Mouse (Mus musculus): ENCODE data around the gene Syngr2. TPM values are rescaled to one million over a fixed set of nuclear protein-coding genes. Genes with fewer than 3 reads are reported as not detected.
"Not testable (repeated sequence)": the region's sequence is repeated elsewhere in the genome, so short reads cannot be mapped to it uniquely, and the experiment has no call there.

The Syngr2 gene
- polyA plus RNA-seq, 1 experiment = 68.6 TPM

DNA sequence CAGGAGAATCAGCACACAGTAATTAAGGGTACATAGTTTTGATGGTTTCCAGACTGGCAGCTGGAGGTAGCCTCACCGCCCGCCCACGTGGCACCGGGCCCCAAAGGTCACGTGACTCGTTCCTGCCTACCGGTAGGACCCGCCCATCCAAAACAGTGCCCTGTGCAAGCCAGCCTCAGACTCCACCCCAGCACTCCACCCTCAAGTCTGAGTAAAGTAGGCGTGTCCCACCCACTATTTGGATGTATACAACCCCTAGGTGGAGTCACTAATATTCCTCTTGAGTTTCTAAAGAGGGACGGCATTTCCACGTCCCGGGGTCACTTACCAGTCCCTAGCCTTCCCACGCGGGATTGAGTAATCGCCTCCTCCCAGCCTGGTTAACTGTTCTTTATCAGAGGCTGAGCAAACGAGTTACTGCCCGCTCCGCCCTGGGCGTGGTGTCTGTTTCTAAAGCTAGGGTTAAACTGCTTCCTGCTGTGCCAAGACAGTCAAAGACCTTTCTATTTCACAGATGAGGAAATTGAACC, 28.8 kb upstream of the Syngr2 start:
- peaks cover 5% of the 10 kb centered on the region; the same call in 1 of the 2 replicates for H3K4me1 ChIP-seq (ENCODE audit: control insufficient read depth, insufficient read depth, low read length)
- H3K27ac ChIP-seq (ENCODE audit: insufficient read depth, low read length) = peak overlapping the region; percentile 62
- H3K4me3 ChIP-seq (ENCODE audit: insufficient read depth, low read length) = peak overlapping the region; percentile 52
- no peak for TF ChIP-seq CTCF (IDR thresholded peaks at IDR 0.05; ENCODE audit: borderline replicate concordance, insufficient read depth, low read length)
- peak; percentile 40 for TF ChIP-seq POLR2A (IDR thresholded peaks at IDR 0.05; ENCODE audit: low read depth, low read length)

DNA sequence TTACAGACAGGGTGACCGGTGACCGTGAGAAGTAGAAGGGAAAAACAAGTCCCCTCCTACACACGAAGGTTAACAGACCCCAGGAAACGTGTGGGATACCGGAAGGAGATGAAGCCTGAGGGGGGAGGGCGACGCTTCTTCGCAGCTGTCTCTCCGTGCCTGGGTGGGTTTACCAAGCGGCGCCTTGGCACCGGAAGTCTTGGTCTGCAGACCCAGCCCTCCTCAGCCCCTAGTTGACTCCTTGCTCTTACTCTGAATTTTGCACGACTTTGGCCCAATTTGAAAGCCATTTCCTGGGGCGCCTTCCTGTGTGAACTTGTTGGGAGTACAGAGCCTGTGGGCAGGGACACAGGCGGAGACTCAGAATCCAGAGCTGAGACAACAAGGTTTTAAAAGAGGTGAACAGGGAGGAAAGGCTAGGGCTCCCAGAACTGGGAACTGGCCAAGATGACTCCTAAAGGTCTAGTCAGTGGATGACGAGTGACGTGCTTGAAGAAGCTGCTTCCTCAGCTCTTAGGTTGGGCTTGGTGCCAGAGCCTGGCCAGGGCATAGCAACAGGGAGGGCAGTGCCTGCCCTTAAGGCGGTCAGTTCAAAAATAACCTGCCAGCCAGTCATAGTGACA, 28.2 kb upstream of the Syngr2 start:
- Histone ChIP-seq H3K4me1 (ENCODE audit: control insufficient read depth, insufficient read depth, low read length) (peaks cover 5% of the 10 kb centered on the region; the same call in 1 of the 2 replicates), H3K4me3 (ENCODE audit: insufficient read depth, low read length) (0 out of 2 replicates have a peak overlapping the region, but pooled peaks have one; percentile 3), H3K27ac (ENCODE audit: insufficient read depth, low read length) (peak overlapping the region; percentile 61)
- TF ChIP-seq POLR2A (IDR thresholded peaks at IDR 0.05; ENCODE audit: low read depth, low read length) = no peak
- no peak for TF ChIP-seq CTCF (IDR thresholded peaks at IDR 0.05; ENCODE audit: borderline replicate concordance, insufficient read depth, low read length)

DNA sequence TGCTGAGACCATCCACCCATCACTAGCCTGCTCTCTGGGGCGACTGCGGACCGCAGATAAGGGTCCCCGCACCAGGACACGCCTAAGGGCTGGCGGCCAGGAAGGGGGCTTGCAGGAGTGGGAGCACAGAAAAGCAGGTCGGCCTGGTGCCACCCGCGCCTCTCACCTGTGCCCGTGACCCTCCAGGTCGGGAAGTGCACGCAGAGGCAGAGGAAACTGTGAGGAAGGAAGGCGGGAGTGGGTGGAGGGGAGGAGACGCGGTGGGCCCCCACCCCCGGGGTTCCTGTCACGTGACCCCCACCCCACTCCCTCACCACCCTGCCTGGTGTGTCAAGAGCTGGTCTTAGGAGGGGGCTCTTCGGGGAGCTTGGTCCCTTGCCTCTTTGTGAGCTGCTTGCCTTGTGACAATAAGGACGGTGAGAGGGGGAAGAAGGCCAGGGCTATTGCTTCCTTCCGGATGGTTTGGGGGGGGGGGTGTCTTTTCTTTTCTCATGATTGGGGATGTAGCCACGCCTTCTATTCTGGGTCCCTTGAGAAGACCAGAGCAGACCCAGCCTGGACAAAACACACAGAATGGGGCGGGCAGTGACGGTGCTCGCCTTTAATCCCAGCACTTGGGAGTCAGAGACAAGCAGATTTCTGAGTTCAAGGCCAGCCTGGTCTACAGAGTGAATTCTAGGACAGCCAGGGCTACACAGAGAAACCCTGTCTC, 27.3 kb upstream of the Syngr2 start, which contains the start of the genes Tmc8 and Tmc6:
TSS of gene Tmc8 (plus strand) at position 84 of the 712 bp plus-strand sequence.
TSS of gene Tmc6 (minus strand) at position 206 of the 712 bp plus-strand sequence.
- Histone ChIP-seq H3K4me3 (ENCODE audit: insufficient read depth, low read length) (0 out of 2 replicates have a peak within 1 kb of the TSS, but pooled peaks have one; percentile 3), H3K27ac (ENCODE audit: insufficient read depth, low read length) (peak within 1 kb of the TSS; percentile 61), H3K4me1 (ENCODE audit: control insufficient read depth, insufficient read depth, low read length) (peaks cover 5% of the 10 kb centered on the region; the same call in 1 of the 2 replicates)
- TF ChIP-seq POLR2A (IDR thresholded peaks at IDR 0.05; ENCODE audit: low read depth, low read length) (no peak), CTCF (IDR thresholded peaks at IDR 0.05; ENCODE audit: borderline replicate concordance, insufficient read depth, low read length) (no peak)

DNA sequence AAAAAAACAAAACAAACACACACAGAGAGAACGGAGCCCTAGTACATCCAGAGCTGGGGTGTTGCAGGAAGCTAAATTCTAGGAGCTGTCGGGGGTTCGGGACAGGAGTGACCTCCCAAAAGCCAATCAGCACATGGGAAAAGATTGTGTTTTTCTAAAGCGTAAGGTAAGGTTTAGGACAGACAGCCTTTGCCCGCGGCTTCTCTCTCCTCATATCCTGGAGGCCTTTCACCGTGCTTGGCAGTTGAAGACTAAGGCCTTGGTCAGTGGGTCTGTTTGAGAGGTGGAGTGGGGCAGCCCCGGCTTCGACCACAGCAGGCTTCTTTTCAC, 26.8 kb upstream of the Syngr2 start:
- Histone ChIP-seq H3K27ac (ENCODE audit: insufficient read depth, low read length) (no peak overlapping the region), H3K4me1 (ENCODE audit: control insufficient read depth, insufficient read depth, low read length) (peaks cover 5% of the 10 kb centered on the region; the same call in 1 of the 2 replicates), H3K4me3 (ENCODE audit: insufficient read depth, low read length) (no peak overlapping the region)
- TF ChIP-seq POLR2A (IDR thresholded peaks at IDR 0.05; ENCODE audit: low read depth, low read length) (no peak), CTCF (IDR thresholded peaks at IDR 0.05; ENCODE audit: borderline replicate concordance, insufficient read depth, low read length) (no peak)

DNA sequence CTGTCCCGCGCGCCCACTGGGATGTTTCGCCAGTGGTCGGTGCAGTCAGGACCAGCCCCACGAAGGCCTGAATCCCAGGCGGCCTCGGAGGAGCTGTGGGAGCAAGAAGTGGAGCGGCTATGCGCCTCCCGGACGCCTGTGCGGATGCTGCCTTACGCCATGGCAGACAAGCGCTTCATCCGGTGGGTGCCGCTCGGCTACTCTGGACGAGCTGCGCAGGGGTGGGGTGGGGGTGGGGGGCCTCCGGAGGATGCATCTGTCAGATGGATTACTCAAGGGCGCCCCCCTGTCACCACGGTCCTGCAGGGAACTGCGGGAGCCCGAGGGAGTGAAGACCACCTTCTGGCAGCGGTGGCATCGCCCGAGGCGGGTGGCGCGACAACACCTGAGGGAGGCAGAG, 26.4 kb upstream of the Syngr2 start:
- TF ChIP-seq CTCF (IDR thresholded peaks at IDR 0.05; ENCODE audit: borderline replicate concordance, insufficient read depth, low read length) (0 out of 2 replicates have a peak, but pooled peaks have one; percentile 14), POLR2A (IDR thresholded peaks at IDR 0.05; ENCODE audit: low read depth, low read length) (no peak)
- no peak overlapping the region for H3K4me3 ChIP-seq (ENCODE audit: insufficient read depth, low read length)
- no peak overlapping the region for H3K27ac ChIP-seq (ENCODE audit: insufficient read depth, low read length)
- peaks cover 5% of the 10 kb centered on the region; the same call in 1 of the 2 replicates for H3K4me1 ChIP-seq (ENCODE audit: control insufficient read depth, insufficient read depth, low read length)

DNA sequence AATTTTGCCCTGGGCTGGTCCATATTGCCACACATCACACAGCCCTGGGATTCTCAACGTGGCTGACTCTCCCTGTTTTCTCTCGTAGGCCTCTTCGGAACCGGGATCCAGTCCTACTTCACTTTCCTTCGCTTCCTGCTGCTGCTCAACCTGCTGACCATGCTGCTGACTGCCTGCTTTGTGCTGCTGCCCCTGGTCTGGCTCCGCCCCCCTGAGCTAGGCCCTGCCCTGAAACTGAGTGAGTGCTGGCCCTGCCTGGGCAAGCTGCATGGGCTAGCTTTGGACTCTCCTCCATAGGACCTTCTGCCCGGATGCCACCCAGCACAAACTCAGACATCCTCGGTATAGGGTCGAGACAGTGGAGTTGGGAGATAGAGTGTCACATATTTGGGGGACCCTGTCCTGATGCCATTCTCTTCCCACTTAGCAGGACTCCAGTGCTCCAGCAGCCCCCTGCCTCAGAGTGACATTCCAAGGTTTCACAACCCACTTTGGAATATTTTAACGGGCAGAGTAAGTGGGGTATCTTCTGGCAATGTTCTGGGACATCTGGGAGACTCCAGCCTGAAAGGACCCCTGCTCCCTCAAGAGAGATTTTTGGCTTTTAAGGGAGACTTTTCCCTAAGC, 25.7 kb upstream of the Syngr2 start:
- no peak overlapping the region for H3K4me3 ChIP-seq (ENCODE audit: insufficient read depth, low read length)
- H3K27ac ChIP-seq (ENCODE audit: insufficient read depth, low read length) = no peak overlapping the region
- TF ChIP-seq CTCF (IDR thresholded peaks at IDR 0.05; ENCODE audit: borderline replicate concordance, insufficient read depth, low read length) = no peak
- TF ChIP-seq POLR2A (IDR thresholded peaks at IDR 0.05; ENCODE audit: low read depth, low read length) = no peak
- peaks cover 5% of the 10 kb centered on the region; the same call in 1 of the 2 replicates for H3K4me1 ChIP-seq (ENCODE audit: control insufficient read depth, insufficient read depth, low read length)

DNA sequence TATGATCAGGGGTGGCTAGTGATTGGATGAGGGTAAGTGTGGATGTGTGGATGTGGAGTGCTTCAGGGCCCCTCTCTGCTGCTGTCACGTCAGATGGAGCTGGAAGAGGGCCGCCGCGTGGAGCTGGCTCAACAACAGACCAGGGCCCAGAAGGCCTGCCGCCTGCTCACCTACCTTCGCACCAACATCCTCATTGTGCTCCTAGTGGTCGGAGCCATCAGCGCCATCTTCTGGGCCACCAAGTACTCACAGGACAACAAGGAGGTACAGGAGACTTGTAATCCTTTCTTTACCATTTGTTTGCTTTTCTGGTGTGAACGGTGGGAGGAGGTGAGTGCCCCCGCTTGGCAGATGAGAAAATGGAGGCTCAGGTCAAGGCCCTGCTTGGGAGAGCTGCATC, 23.2 kb upstream of the Syngr2 start:
- TF ChIP-seq POLR2A (IDR thresholded peaks at IDR 0.05; ENCODE audit: low read depth, low read length) (no peak), CTCF (IDR thresholded peaks at IDR 0.05; ENCODE audit: borderline replicate concordance, insufficient read depth, low read length) (peak; percentile 73; the same call in 1 of the 2 replicates)
- H3K4me1 ChIP-seq (ENCODE audit: control insufficient read depth, insufficient read depth, low read length) = no peaks in the 10 kb centered on the region
- H3K27ac ChIP-seq (ENCODE audit: insufficient read depth, low read length) = no peak overlapping the region
- no peak overlapping the region for H3K4me3 ChIP-seq (ENCODE audit: insufficient read depth, low read length)

DNA sequence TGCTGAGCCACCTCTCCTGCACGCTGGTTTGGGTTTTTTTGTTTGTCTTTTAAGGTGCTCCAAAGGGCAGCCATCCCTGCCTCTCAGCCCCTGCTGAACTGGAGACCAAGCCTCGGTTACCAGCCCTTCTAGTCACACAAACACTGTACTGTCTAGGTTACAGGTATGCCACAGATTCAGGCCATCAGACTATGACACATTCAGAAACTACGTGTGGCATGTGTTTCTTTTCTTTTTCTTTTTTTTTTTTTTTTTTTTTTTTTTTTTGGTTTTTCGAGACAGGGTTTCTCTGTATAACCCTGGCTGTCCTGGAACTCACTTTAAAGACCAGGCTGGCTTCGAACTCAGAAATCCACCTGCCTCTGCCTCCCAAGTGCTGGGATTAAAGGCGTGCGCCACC, 21.0 kb upstream of the Syngr2 start:
- not testable (repeated sequence) for H3K4me1 ChIP-seq (ENCODE audit: control insufficient read depth, insufficient read depth, low read length); H3K27ac ChIP-seq (ENCODE audit: insufficient read depth, low read length); H3K4me3 ChIP-seq (ENCODE audit: insufficient read depth, low read length)

DNA sequence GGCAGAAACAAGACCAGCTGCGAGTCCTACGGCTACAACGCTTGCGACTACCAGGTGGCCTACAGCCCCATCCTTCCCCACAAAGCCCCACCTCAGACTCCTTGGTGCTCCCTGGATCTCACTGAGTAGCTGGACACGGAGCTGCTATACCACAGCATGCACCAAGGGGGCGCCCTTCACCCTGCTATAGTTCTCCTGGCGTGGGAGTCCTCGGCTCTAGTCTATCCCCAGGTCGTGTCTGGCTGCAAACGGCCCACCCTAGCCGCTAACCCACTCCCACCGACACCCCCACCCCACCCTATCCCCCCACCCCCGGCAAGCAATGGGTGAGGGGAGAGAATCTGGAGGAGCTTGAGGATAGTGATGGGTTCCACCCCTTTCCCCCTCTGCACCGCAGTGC, 19.2 kb upstream of the Syngr2 start:
- Histone ChIP-seq H3K4me1 (ENCODE audit: control insufficient read depth, insufficient read depth, low read length) (no peaks in the 10 kb centered on the region), H3K4me3 (ENCODE audit: insufficient read depth, low read length) (no peak overlapping the region), H3K27ac (ENCODE audit: insufficient read depth, low read length) (no peak overlapping the region)
- TF ChIP-seq CTCF (IDR thresholded peaks at IDR 0.05; ENCODE audit: borderline replicate concordance, insufficient read depth, low read length) = peak; percentile 73; the same call in 1 of the 2 replicates
- no peak for TF ChIP-seq POLR2A (IDR thresholded peaks at IDR 0.05; ENCODE audit: low read depth, low read length)
